Mouse (Mus musculus): ENCODE results near the gene Obp2b. TPM values are rescaled to one million over a fixed set of nuclear protein-coding genes. Genes with fewer than 3 reads are reported as not detected.

Gene Obp2b
- polyA plus RNA-seq, 1 experiment: not detected

GRCm38 (mm10) chr2:25785573-25786322, 48.9 kb downstream of the Obp2b start:
- Histone ChIP-seq H3K27ac (ENCODE audit: control insufficient read depth, insufficient read depth, low read depth, low read length, poor library complexity) (no peak overlapping the region), H3K4me3 (replicated peaks; ENCODE audit: control insufficient read depth, low read depth, low read length) (no peak overlapping the region), H3K4me1 (ENCODE audit: control insufficient read depth, insufficient read depth, low read length) (no peaks in the 10 kb centered on the region)
- WGBS: 68% methylated on average over 5 of the region's 5 CpGs
- TF ChIP-seq CTCF (IDR thresholded peaks at IDR 0.05; ENCODE audit: control insufficient read depth, insufficient read depth, low read length) (no peak), POLR2A (IDR thresholded peaks at IDR 0.05; ENCODE audit: borderline replicate concordance, control insufficient read depth, low read depth, low read length) (no peak)

- WGBS: 63% methylated on average over 3 of the region's 3 CpGs
- TF ChIP-seq CTCF (IDR thresholded peaks at IDR 0.05; ENCODE audit: control insufficient read depth, insufficient read depth, low read length) (no peak), POLR2A (IDR thresholded peaks at IDR 0.05; ENCODE audit: borderline replicate concordance, control insufficient read depth, low read depth, low read length) (no peak)
- no peak overlapping the region for H3K27ac ChIP-seq (ENCODE audit: control insufficient read depth, insufficient read depth, low read depth, low read length, poor library complexity)
Observed at GRCm38 (mm10) chr2:25789092-25789491, 52.3 kb downstream of the Obp2b start.

More at GRCm38 (mm10) chr2:25789092-25789491, 52.3 kb downstream of the Obp2b start:
- no peak overlapping the region for H3K4me3 ChIP-seq (replicated peaks; ENCODE audit: control insufficient read depth, low read depth, low read length)
- H3K4me1 ChIP-seq (ENCODE audit: control insufficient read depth, insufficient read depth, low read length): no peaks in the 10 kb centered on the region

Other genes starting within 250 kb of the Obp2b start
- gene Lcn12, start 243.1 kb upstream of the Obp2b start, polyA plus RNA-seq (2011; ENCODE audit: insufficient read depth, insufficient read length, low replicate concordance, missing spikeins): not detected in 2 replicates
- gene Fbxw5, start 236.3 kb upstream of the Obp2b start, polyA plus RNA-seq (2011; ENCODE audit: insufficient read depth, insufficient read length, low replicate concordance, missing spikeins): 18.5 and 30.4 TPM in 2 replicates
- 1.6 and 6.2 TPM in 2 replicates for gene C8g, start 235.3 kb upstream of the Obp2b start, polyA plus RNA-seq (2011; ENCODE audit: insufficient read depth, insufficient read length, low replicate concordance, missing spikeins)
- gene Traf2, start 190.1 kb upstream of the Obp2b start, polyA plus RNA-seq (2011; ENCODE audit: insufficient read depth, insufficient read length, low replicate concordance, missing spikeins): 14.5 and 22.7 TPM in 2 replicates
- 46.6 and 73.8 TPM in 2 replicates for gene Edf1, start 179.2 kb upstream of the Obp2b start, polyA plus RNA-seq (2011; ENCODE audit: insufficient read depth, insufficient read length, low replicate concordance, missing spikeins)
- gene Mamdc4, start 162.2 kb upstream of the Obp2b start, polyA plus RNA-seq (2011; ENCODE audit: insufficient read depth, insufficient read length, low replicate concordance, missing spikeins): 1.1 and 9.7 TPM in 2 replicates
- gene Phpt1, start 161.8 kb upstream of the Obp2b start, polyA plus RNA-seq (2011; ENCODE audit: insufficient read depth, insufficient read length, low replicate concordance, missing spikeins): 12.3 and 16.4 TPM in 2 replicates
- 0.34 and 0.92 TPM in 2 replicates for gene Ajm1, start 155.3 kb upstream of the Obp2b start, polyA plus RNA-seq (2011; ENCODE audit: insufficient read depth, insufficient read length, low replicate concordance, missing spikeins)
- 33.4 and 38.2 TPM in 2 replicates for gene Rabl6, start 128.5 kb upstream of the Obp2b start, polyA plus RNA-seq (2011; ENCODE audit: insufficient read depth, insufficient read length, low replicate concordance, missing spikeins)
- gene Ccdc183, start 119.3 kb upstream of the Obp2b start, polyA plus RNA-seq (2011; ENCODE audit: insufficient read depth, insufficient read length, low replicate concordance, missing spikeins): not detected in 2 replicates
- 17.3 and 20.9 TPM in 2 replicates for gene Tmem141, start 115.0 kb upstream of the Obp2b start, polyA plus RNA-seq (2011; ENCODE audit: insufficient read depth, insufficient read length, low replicate concordance, missing spikeins)
- 14.7 and 28.0 TPM in 2 replicates for gene Fcna, start 109.0 kb upstream of the Obp2b start, polyA plus RNA-seq (2011; ENCODE audit: insufficient read depth, insufficient read length, low replicate concordance, missing spikeins)
- gene Lcn8, start 83.9 kb upstream of the Obp2b start, polyA plus RNA-seq (2011; ENCODE audit: insufficient read depth, insufficient read length, low replicate concordance, missing spikeins): not detected in 2 replicates
- gene Lcn5, start 79.1 kb upstream of the Obp2b start, polyA plus RNA-seq (2011; ENCODE audit: insufficient read depth, insufficient read length, low replicate concordance, missing spikeins): not detected in 2 replicates
- gene Lcn6, start 60.2 kb upstream of the Obp2b start, polyA plus RNA-seq (2011; ENCODE audit: insufficient read depth, insufficient read length, low replicate concordance, missing spikeins): not detected in 2 replicates
- gene Lcn10, start 54.3 kb upstream of the Obp2b start, polyA plus RNA-seq (2011; ENCODE audit: insufficient read depth, insufficient read length, low replicate concordance, missing spikeins): not detected in 2 replicates
- gene Obp2a, start 37.0 kb upstream of the Obp2b start, polyA plus RNA-seq (2011; ENCODE audit: insufficient read depth, insufficient read length, low replicate concordance, missing spikeins): not detected in 2 replicates
- gene Bmyc, start 30.3 kb upstream of the Obp2b start, polyA plus RNA-seq (2011; ENCODE audit: insufficient read depth, insufficient read length, low replicate concordance, missing spikeins): 4.1 and 6.7 TPM in 2 replicates
- not detected in 2 replicates for gene Lcn3, start 28.6 kb downstream of the Obp2b start, polyA plus RNA-seq (2011; ENCODE audit: insufficient read depth, insufficient read length, low replicate concordance, missing spikeins)
- gene Lcn11, start 40.0 kb downstream of the Obp2b start, polyA plus RNA-seq (2011; ENCODE audit: insufficient read depth, insufficient read length, low replicate concordance, missing spikeins): not detected in 2 replicates
- not detected in 2 replicates for gene Gm13539, start 45.2 kb downstream of the Obp2b start, polyA plus RNA-seq (2011; ENCODE audit: insufficient read depth, insufficient read length, low replicate concordance, missing spikeins)
- gene Glt6d1, start 78.8 kb downstream of the Obp2b start, polyA plus RNA-seq (2011; ENCODE audit: insufficient read depth, insufficient read length, low replicate concordance, missing spikeins): not detected in 2 replicates
- gene Lcn9, start 86.1 kb downstream of the Obp2b start, polyA plus RNA-seq (2011; ENCODE audit: insufficient read depth, insufficient read length, low replicate concordance, missing spikeins): not detected in 2 replicates
- not detected in 2 replicates for gene Sohlh1, start 110.2 kb downstream of the Obp2b start, polyA plus RNA-seq (2011; ENCODE audit: insufficient read depth, insufficient read length, low replicate concordance, missing spikeins)
- gene Kcnt1, start 126.7 kb downstream of the Obp2b start, polyA plus RNA-seq (2011; ENCODE audit: insufficient read depth, insufficient read length, low replicate concordance, missing spikeins): 1.8 and 4.8 TPM in 2 replicates
- 13.0 and 18.9 TPM in 2 replicates for gene Camsap1, start 246.3 kb downstream of the Obp2b start, polyA plus RNA-seq (2011; ENCODE audit: insufficient read depth, insufficient read length, low replicate concordance, missing spikeins)